Mouse (Mus musculus) lung, adult 2 months (tissue): ENCODE data around the gene Pde8b. TPM values are rescaled to one million over a fixed set of nuclear protein-coding genes. Genes with fewer than 3 reads are reported as not detected.

ENCODE experiments used
- DNase-seq: peaks from one replicate; pipeline ENCODE4 v3.0.0; 2022
- H3K4me1 ChIP-seq: fragments of 200-500 bp; 2 replicates; pipeline ENCODE4 v1.6.1; 2011; ENCODE audit warnings: low read length; ENCODE audit not compliant: control insufficient read depth, insufficient read depth
- H3K4me3 ChIP-seq: fragments of 200-500 bp; replicated peaks from 2 replicates; pipeline ENCODE3; 2011; ENCODE audit warnings: low read depth, mild to moderate bottlenecking, control low read depth, low read length; ENCODE audit errors: extremely low read depth
- CTCF ChIP-seq: fragments of 200-500 bp; IDR thresholded peaks from 2 replicates; pipeline ENCODE4 v1.5.1; 2011; ENCODE audit warnings: mild to moderate bottlenecking, low read length, control low read depth; ENCODE audit not compliant: insufficient read depth
- POLR2A ChIP-seq: fragments of 200-500 bp; IDR thresholded peaks from 2 replicates; pipeline ENCODE4 v1.6.1; 2011; ENCODE audit warnings: low read depth, mild to moderate bottlenecking, control low read depth, low read length, borderline replicate concordance; ENCODE audit errors: extremely low read depth
- WGBS: fragments of 180-500 bp; shearing (Covaris S2); methylation state at CpG from one replicate; pipeline ENCODE4 v1.1.7; 2018; 5-methylcytosine and 5-hydroxymethylcytosine counted together
- polyA plus RNA-seq: library from polyadenylated mRNA; depleted of rRNA; stranded (reverse); fragments of >200 nt; gene quantifications from 2 replicates; pipeline ENCODE4 v1.2.3, GENCODE M21; 2012; rRNA removed

The Pde8b gene
- 38.8 and 52.6 TPM in 2 replicates for polyA plus RNA-seq

- WGBS: 8% methylated on average over 37 of the region's 37 CpGs
- Histone ChIP-seq H3K4me1 (no peaks in the 10 kb centered on the region; the same call in 1 of the 2 replicates), H3K4me3 (peak within 1 kb of the TSS; percentile 36)
- DNase-seq: peak; percentile 21
- no peak for TF ChIP-seq POLR2A
- peak; percentile 48 for TF ChIP-seq CTCF
Observed at GRCm38 (mm10) chr13:95249511-95250456, at the start of gene Pde8b. Pde8b (minus strand) TSS chr13:95250336.

GRCm38 (mm10) chr13:95291983-95292382 is 41.8 kb upstream of the Pde8b start:
- no peak for DNase-seq
- whole genome bisulfite sequencing: 87% methylated on average over 4 of the region's 4 CpGs
- TF ChIP-seq POLR2A: no peak
- TF ChIP-seq CTCF: no peak
- Histone ChIP-seq H3K4me1 (no peaks in the 10 kb centered on the region), H3K4me3 (no peak overlapping the region)

GRCm38 (mm10) chr13:95288027-95288426 is 37.9 kb upstream of the Pde8b start:
- Histone ChIP-seq H3K4me1 (no peaks in the 10 kb centered on the region), H3K4me3 (no peak overlapping the region)
- no peak for DNase-seq
- WGBS: 60% methylated on average over 7 of the region's 7 CpGs
- TF ChIP-seq POLR2A (no peak), CTCF (no peak)

GRCm38 (mm10) chr13:95286989-95287388 is 36.9 kb upstream of the Pde8b start:
- peak; percentile 46 for DNase-seq
- TF ChIP-seq CTCF: peak; percentile 91
- TF ChIP-seq POLR2A: no peak
- Histone ChIP-seq H3K4me3 (no peak overlapping the region), H3K4me1 (no peaks in the 10 kb centered on the region)
- WGBS: 3% methylated on average over 7 of the region's 7 CpGs

GRCm38 (mm10) chr13:95281740-95282673 is 31.9 kb upstream of the Pde8b start:
- WGBS: 40% methylated on average over 6 of the region's 7 CpGs
- TF ChIP-seq CTCF: no peak
- no peak for TF ChIP-seq POLR2A
- Histone ChIP-seq H3K4me1 (no peaks in the 10 kb centered on the region), H3K4me3 (no peak overlapping the region)
- DNase-seq: no peak

GRCm38 (mm10) chr13:95278426-95279025 is 28.4 kb upstream of the Pde8b start:
- H3K4me1 ChIP-seq: no peaks in the 10 kb centered on the region
- TF ChIP-seq CTCF (no peak), POLR2A (no peak)
- WGBS: 73% methylated on average over 4 of the region's 4 CpGs
- no peak for DNase-seq
- no peak overlapping the region for H3K4me3 ChIP-seq

- DNase-seq: no peak
- 82% methylated on average over 5 of the region's 5 CpGs for WGBS
- no peak for TF ChIP-seq POLR2A
- TF ChIP-seq CTCF: no peak
Observed at GRCm38 (mm10) chr13:95264691-95265090, 14.6 kb upstream of the Pde8b start.

GRCm38 (mm10) chr13:95260886-95261789 is 11.0 kb upstream of the Pde8b start:
- H3K4me1 ChIP-seq: peaks cover 3% of the 10 kb centered on the region; the same call in 1 of the 2 replicates
- no peak for DNase-seq

More at GRCm38 (mm10) chr13:95264691-95265090, 14.6 kb upstream of the Pde8b start:
- H3K4me3 ChIP-seq: no peak overlapping the region
- H3K4me1 ChIP-seq: peaks cover 3% of the 10 kb centered on the region; the same call in 1 of the 2 replicates

More at GRCm38 (mm10) chr13:95260886-95261789, 11.0 kb upstream of the Pde8b start:
- no peak overlapping the region for H3K4me3 ChIP-seq
- WGBS: 47% methylated on average over 9 of the region's 9 CpGs
- TF ChIP-seq POLR2A (no peak), CTCF (no peak)
